25 mouse cellular contexts compared by ENCODE assay signal in the genomic region with DNA sequence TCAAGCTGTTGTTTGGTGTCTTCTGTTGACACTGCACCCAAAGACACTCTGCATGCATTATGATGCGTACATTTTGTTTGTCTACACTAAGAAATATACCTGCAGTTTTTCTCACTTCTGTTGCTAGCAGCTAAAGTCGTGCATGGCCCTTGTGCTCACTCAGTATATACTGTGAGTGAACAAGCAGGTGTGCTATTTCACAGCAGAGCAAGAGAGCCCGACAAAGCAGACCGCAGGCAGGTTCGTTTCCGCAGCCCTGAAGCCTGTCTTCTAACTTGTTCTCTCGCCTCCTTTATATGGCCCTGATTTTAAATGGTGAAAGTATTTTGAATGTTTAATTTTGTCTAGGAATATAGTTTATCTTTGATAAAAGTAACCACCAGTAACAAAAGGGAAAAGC.
"Had no signal": no experiment of that assay in that cellular context is flagged by ENCODE, and none has a peak within 500 bp of the region (broad histone marks: within the 10 kb centered on the region; RNA-seq: fewer than 3 reads in every experiment).

No protein-coding gene starts in this region.

- H3K4me2 ChIP-seq: heart, embryonic 11.5 days; hindbrain, embryonic 12.5 days; hindbrain, embryonic 14.5 days; intestine, embryonic 15.5 days; limb, embryonic 12.5 days had no signal

- H3K4me1 ChIP-seq: hindbrain, embryonic 10.5 days; hindbrain, embryonic 12.5 days; intestine, embryonic 15.5 days; limb, embryonic 10.5 days; limb, embryonic 12.5 days had no signal

- H3K4me3 ChIP-seq: heart, adult 2 months; hindbrain, embryonic 10.5 days; hindbrain, embryonic 12.5 days; intestine, embryonic 15.5 days; layer of hippocampus, adult 2 months; left cerebral cortex, adult 2 months; limb, embryonic 10.5 days; limb, embryonic 12.5 days had no signal

- DNase-seq: forebrain, postnatal 0 days; gastrocnemius, postnatal 14 days; gastrocnemius, postnatal 36 days; heart, adult 11 months; heart, adult 2 months; heart, postnatal 10 days; heart, postnatal 4 days; kidney, adult 18-20 months; kidney, adult 8-10 months; kidney, postnatal 10 days; kidney, postnatal 25 days; kidney, postnatal 4 days; liver had no signal

- ATAC-seq: forebrain, postnatal 0 days; hindbrain, embryonic 16.5 days; inflammation-experienced regulatory T-cells, adult 6 months; intestine, embryonic 15.5 days; intestine, postnatal 0 days had no signal

- H3K27me3 ChIP-seq: hindbrain, embryonic 12.5 days; intestine, embryonic 15.5 days; limb, embryonic 12.5 days had no signal

- H3K9me3 ChIP-seq: hindbrain, embryonic 10.5 days; hindbrain, embryonic 12.5 days; intestine, embryonic 15.5 days; limb, embryonic 10.5 days; limb, embryonic 12.5 days had no signal

- H3K36me3 ChIP-seq: intestine, embryonic 15.5 days had no signal

- H3K9ac ChIP-seq: forebrain, postnatal 0 days; hindbrain, embryonic 12.5 days; hindbrain, embryonic 14.5 days; intestine, embryonic 15.5 days; limb, embryonic 12.5 days had no signal

- H3K27ac ChIP-seq: heart, adult 2 months; hindbrain, embryonic 10.5 days; hindbrain, embryonic 12.5 days; hindbrain, embryonic 14.5 days; intestine, embryonic 15.5 days; layer of hippocampus, adult 2 months; left cerebral cortex, adult 2 months; limb, embryonic 10.5 days; limb, embryonic 12.5 days had no signal
